Mouse (Mus musculus) spleen, postnatal 36 days (tissue): ENCODE results near the gene Gal3st3.
"Not testable (repeated sequence)": the region's sequence is repeated elsewhere in the genome, so short reads cannot be mapped to it uniquely, and the experiment has no call there.

Source experiments
- DNase-seq, 2 experiments: peaks; one replicate each; pipeline ENCODE4 v3.0.0; 2022; ENCODE audit warnings: low spot score in 2 of 2, mixed read lengths in 1 of 2

Gene Gal3st3

GRCm38 (mm10) chr19:5306968-5307734, 9.0 kb downstream of the Gal3st3 start:
- no peak for DNase-seq

- DNase-seq = no peak
Observed at GRCm38 (mm10) chr19:5309025-5309424, 10.9 kb downstream of the Gal3st3 start.

DNA sequence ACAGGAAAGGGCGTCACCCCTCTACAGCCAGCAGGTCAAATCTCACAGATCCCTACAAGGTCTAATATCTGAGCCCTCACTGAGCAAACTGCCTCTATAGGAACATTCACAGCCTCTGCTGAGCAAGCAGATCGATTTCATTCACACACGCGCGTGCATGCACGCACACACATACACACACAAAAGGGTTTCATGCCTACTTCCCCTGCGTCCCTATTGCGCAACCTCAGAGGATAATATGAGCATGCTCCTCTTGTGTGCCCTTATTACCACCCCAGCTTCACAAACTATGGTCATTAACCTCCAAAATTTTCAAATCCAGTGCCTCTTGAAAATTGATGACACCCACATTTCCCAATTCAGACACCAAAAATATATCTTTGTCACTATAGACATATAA, 15.1 kb downstream of the Gal3st3 start:
- DNase-seq = no peak

DNA sequence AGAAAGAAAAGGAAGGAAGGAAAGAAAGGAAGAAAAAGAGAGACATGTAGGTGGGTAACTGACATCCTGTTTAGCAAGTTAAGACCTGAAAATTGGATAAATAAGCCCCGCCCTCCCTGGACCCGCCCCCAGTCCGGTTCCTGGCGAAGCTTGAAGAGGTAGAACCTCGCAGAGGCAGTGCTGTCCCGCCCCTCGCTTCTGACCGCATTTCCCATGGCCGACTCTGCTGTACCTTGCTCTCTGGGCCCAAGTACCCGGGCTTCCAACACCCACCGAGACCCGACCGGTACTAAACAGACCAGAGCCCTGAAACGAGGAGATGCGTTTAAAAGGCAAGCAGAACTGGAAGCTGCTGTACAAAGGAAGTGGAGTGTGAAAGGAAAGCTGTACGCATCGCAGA, 25.7 kb downstream of the Gal3st3 start:
- DNase-seq = peak; percentile 13 to 27

DNA sequence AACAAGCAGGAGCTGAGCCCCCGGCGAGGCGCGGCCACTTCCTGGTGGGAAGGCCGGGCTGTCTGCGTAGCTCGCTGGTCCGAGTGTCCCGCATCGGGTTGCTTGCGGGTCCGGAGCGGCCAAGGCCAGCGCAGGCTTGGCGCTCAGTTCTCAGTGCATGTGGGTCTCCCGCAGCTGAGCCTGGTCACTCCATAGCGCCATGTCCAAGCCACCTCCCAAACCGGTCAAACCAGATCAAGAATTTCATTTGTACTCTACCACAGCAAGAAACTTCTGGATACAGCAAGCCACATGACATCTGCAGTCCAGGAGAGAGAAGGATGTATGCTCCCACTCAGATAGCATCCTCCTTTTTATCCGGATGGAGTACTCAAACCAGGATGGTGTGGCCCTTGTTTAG, 29.8 kb downstream of the Gal3st3 start:
- no peak for DNase-seq

GRCm38 (mm10) chr19:5334741-5335140, 36.6 kb downstream of the Gal3st3 start:
- DNase-seq = no peak

DNA sequence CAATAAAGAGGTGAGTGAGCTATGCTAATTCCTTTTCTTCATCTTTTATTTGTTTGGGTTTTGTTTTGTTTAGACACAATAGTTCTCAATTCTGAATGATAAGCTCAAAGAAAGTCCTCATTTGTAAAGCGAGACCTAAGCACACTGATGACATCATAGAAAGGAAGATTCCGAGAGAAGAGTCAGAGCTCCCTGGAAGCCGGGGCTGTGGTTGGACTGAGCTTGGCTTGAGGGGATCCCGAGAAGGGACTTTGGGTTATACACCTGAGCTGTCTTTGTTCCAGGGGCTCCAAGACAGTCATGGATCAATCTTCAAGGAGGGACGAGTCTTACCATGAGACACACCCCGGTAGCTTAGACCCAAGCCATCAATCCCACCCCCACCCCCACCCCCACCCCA, 37.3 kb downstream of the Gal3st3 start, which contains the start of gene Catsper1:
Catsper1 (plus strand) TSS at position 301 of the 400 bp plus-strand sequence.
- DNase-seq = no peak

DNA sequence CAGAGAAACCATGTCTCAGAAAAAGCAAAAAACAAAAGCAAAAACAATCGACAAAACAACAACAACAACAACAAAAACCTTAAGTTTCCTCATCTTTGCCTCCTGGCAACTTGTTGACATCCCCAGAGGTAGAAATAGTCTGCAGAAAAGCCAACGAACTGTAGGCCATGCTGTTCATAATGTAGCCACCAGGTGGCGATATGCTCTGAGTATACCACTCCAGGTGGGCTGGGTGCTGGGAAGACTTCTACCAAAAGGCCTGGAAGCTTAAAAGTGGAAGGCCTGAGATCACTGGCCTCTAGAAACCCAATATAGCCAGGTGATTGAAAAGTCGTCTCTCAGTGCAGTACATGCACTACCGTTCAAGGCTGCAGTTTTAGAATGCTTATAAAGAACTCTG, 39.8 kb downstream of the Gal3st3 start:
- peak; percentile 45 to 64 for DNase-seq

DNA sequence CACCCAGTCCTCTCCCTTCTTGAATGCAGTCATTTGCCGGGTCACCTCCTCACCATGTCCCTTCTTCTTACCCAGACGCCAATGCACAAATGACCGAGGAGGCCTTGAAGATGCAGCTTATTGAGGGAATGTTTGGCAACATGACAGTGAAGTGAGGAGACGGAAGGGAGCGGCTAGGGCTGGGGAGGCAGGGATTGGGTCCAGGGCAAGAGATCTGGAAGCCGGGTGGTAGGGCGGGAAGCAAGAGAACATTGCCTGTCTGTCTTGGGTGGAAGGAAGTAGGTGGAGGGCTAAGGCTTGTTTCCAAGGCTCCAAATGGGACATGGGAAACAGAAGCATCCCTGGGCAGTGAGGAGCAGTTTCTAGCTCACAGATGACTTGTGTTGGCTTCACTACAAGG, 43.2 kb downstream of the Gal3st3 start:
- DNase-seq = no peak

- DNase-seq = no peak
Observed at GRCm38 (mm10) chr19:5345297-5346131, 47.4 kb downstream of the Gal3st3 start.

GRCm38 (mm10) chr19:5348064-5348463, 49.9 kb downstream of the Gal3st3 start:
- DNase-seq = no peak

GRCm38 (mm10) chr19:5348526-5349501, 50.7 kb downstream of the Gal3st3 start:
- DNase-seq = no peak

GRCm38 (mm10) chr19:5349502-5349873, 51.4 kb downstream of the Gal3st3 start, which contains the start of gene Cst6:
Cst6 (minus strand) TSS chr19:5349574.
- not testable (repeated sequence) for DNase-seq

DNA sequence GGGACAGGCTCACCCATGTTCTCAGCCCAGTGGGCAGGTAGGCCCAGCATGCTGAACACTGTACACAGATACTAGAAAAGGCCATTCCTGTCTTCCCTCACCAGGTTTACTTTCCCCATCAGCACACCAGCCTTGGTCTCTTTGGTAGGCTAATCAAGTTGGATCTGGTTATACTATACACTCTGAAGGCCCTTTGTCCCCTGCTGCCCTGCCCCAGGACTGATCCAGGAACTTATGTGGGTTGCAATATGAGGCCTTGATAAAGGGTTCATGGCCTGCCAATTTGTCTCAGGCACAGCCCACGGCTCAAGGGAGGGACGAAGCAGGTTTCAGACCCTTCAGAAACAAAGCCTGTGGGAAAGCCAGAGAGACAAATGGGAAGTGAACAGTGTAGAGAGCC, 55.5 kb downstream of the Gal3st3 start:
- DNase-seq = no peak

- DNase-seq = no peak
Observed at GRCm38 (mm10) chr19:5356080-5356479, 57.9 kb downstream of the Gal3st3 start.
